In the genomic region with DNA sequence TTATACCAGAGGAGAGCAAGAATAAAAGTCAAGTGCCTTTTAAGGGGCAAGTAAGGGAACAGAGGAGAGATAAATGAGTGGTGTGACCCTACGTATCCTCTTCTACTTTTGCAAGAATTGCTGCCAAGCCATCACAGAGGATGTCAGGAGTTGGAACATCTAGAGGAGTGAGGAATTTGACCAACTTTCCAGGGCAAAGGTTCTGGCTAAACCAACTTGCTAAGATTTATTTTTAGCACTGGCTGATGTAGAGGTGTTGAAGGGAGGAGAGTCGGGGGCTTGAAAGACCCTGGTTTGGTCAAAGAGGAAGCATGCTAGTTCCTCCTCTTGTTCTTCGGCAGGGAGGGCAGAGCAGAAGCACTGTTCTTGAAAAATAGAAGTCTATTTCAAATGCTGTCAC, we compare ENCODE assay signal across 26 mouse cellular contexts.
DNase-seq lines count a peak whose midpoint lies in the region; ATAC-seq lines count a peak whose summit lies in the region.
"Had no signal": no experiment of that assay in that cellular context is flagged by ENCODE, and none has a peak within 500 bp of the region (broad histone marks: within the 10 kb centered on the region; RNA-seq: fewer than 3 reads in every experiment).

No protein-coding gene starts in this region.

- no peak overlapping the region for H3K9ac ChIP-seq in heart, embryonic 11.5 days (ENCODE audit: low read depth, low read length)
- no peak overlapping the region for H3K9ac ChIP-seq in heart, embryonic 15.5 days
- H3K9ac ChIP-seq: embryonic facial prominence, embryonic 13.5 days; forebrain, embryonic 12.5 days; forebrain, embryonic 15.5 days; hindbrain, embryonic 12.5 days; hindbrain, embryonic 15.5 days had no signal

- no peaks in the 10 kb centered on the region for H3K9me3 ChIP-seq in heart, embryonic 11.5 days (replicated peaks; ENCODE audit: control insufficient read depth, low read length)
- no peaks in the 10 kb centered on the region for H3K9me3 ChIP-seq in heart, embryonic 15.5 days (replicated peaks)
- H3K9me3 ChIP-seq: embryonic facial prominence, embryonic 10.5 days; embryonic facial prominence, embryonic 13.5 days; forebrain, embryonic 12.5 days; forebrain, embryonic 15.5 days; hindbrain, embryonic 12.5 days; hindbrain, embryonic 15.5 days had no signal

- no peak overlapping the region for H3K4me2 ChIP-seq in heart, embryonic 11.5 days
- H3K4me2 ChIP-seq in heart, embryonic 15.5 days = no peak overlapping the region
- H3K4me2 ChIP-seq: embryonic facial prominence, embryonic 13.5 days; forebrain, embryonic 12.5 days; forebrain, embryonic 15.5 days; hindbrain, embryonic 12.5 days; hindbrain, embryonic 15.5 days had no signal

- ATAC-seq in heart, embryonic 11.5 days (replicated peaks; ENCODE audit: insufficient number of reproducible peaks, low FRiP score, low TSS enrichment) = no peak
- no peak for ATAC-seq in heart, embryonic 15.5 days (replicated peaks; ENCODE audit: insufficient number of reproducible peaks, insufficient read depth, low FRiP score, low read depth)
- ATAC-seq: activated CD4-positive, CD25-positive, alpha-beta regulatory T cell, adult 4 months; forebrain, embryonic 15.5 days; intestine, postnatal 0 days had no signal

- no peak overlapping the region for H3K27ac ChIP-seq in heart, embryonic 11.5 days (ENCODE audit: low read depth, low read length)
- peak overlapping the region; percentile 6; the same call in 1 of the 2 replicates for H3K27ac ChIP-seq in heart, embryonic 15.5 days
- H3K27ac ChIP-seq: embryonic facial prominence, embryonic 10.5 days; embryonic facial prominence, embryonic 13.5 days; forebrain, embryonic 12.5 days; forebrain, embryonic 15.5 days; hindbrain, embryonic 12.5 days; hindbrain, embryonic 15.5 days had no signal

- 43% methylated on average over 3 of the region's 3 CpGs for WGBS in heart, embryonic 11.5 days (ENCODE audit: insufficient replicate concordance)
- WGBS in heart, embryonic 15.5 days = 25% methylated on average over 3 of the region's 3 CpGs

- no peaks in the 10 kb centered on the region for H3K36me3 ChIP-seq in heart, embryonic 11.5 days (ENCODE audit: control insufficient read depth, insufficient read depth, low read length)
- no peaks in the 10 kb centered on the region for H3K36me3 ChIP-seq in heart, embryonic 15.5 days
- H3K36me3 ChIP-seq: embryonic facial prominence, embryonic 10.5 days; embryonic facial prominence, embryonic 13.5 days; forebrain, embryonic 12.5 days; forebrain, embryonic 15.5 days; hindbrain, embryonic 12.5 days; hindbrain, embryonic 15.5 days had no signal

- no peaks in the 10 kb centered on the region for H3K27me3 ChIP-seq in heart, embryonic 11.5 days (ENCODE audit: control insufficient read depth, insufficient read depth, low read length)
- no peaks in the 10 kb centered on the region for H3K27me3 ChIP-seq in heart, embryonic 15.5 days
- H3K27me3 ChIP-seq: embryonic facial prominence, embryonic 13.5 days; forebrain, embryonic 12.5 days; forebrain, embryonic 15.5 days; hindbrain, embryonic 12.5 days; hindbrain, embryonic 15.5 days had no signal

- peak; percentile 94 for DNase-seq in heart, adult 11 months
- no peak for DNase-seq in heart, postnatal 4 days
- peak; percentile 32 for DNase-seq in heart, adult 8-10 months (ENCODE audit: low spot score)
- peak; percentile 65 for DNase-seq in adipocyte (ENCODE audit: low spot score)
- DNase-seq in adrenal gland, postnatal 25 days = no peak
- no peak for DNase-seq in right cerebral cortex, adult 2 months (ENCODE audit: low spot score in 2 of 2)
- DNase-seq: adrenal gland, postnatal 14 days; cerebellum, adult 11-12 months; cerebellum, adult 8-10 months; cerebellum, postnatal 10 days; cerebellum, postnatal 36 days; embryo, embryonic 11 days; gastrocnemius, postnatal 10 days; gastrocnemius, postnatal 36 days; kidney, adult 8-10 months had no signal

- no peak overlapping the region for H3K4me3 ChIP-seq in heart, embryonic 11.5 days (ENCODE audit: low read depth, low read length)
- no peak overlapping the region for H3K4me3 ChIP-seq in heart, embryonic 15.5 days
- H3K4me3 ChIP-seq: embryonic facial prominence, embryonic 10.5 days; embryonic facial prominence, embryonic 13.5 days; erythroblast, embryonic 14.5 days; forebrain, embryonic 12.5 days; forebrain, embryonic 15.5 days; hindbrain, embryonic 12.5 days; hindbrain, embryonic 15.5 days had no signal

- H3K4me1 ChIP-seq in heart, embryonic 11.5 days (ENCODE audit: control insufficient read depth, insufficient read depth, low read length) = peaks cover 6% of the 10 kb centered on the region
- peaks cover 7% of the 10 kb centered on the region for H3K4me1 ChIP-seq in heart, embryonic 15.5 days (replicated peaks)
- H3K4me1 ChIP-seq: embryonic facial prominence, embryonic 10.5 days; embryonic facial prominence, embryonic 13.5 days; forebrain, embryonic 12.5 days; forebrain, embryonic 15.5 days; hindbrain, embryonic 12.5 days; hindbrain, embryonic 15.5 days had no signal

Comparison
In these comparisons a context has a peak if more than half of its experiments do, and no peak if none do; other contexts are left out.
1. DNase-seq: peak in heart, adult 11 months (single experiment), heart, adult 8-10 months (single experiment) and adipocyte (single experiment); none in heart, postnatal 4 days (single experiment), adrenal gland, postnatal 25 days (single experiment) and right cerebral cortex, adult 2 months (0 of 2).